Comparison of ENCODE assay signal across 8 mouse cellular contexts in genomic region chr4:41165693-41166475, GRCm38 (mm10). TPM values are rescaled to one million over a fixed set of nuclear protein-coding genes. Genes with fewer than 3 reads are reported as not detected.
DNase-seq lines count a peak whose midpoint lies in the region; TF ChIP-seq lines count a peak whose summit lies in the region.

No protein-coding gene starts in this region.

- H3K27ac ChIP-seq in left cerebral cortex, adult 2 months = 0 out of 2 replicates have a peak overlapping the region, but pooled peaks have one; percentile 10

- intact Hi-C loops in left cerebral cortex, adult 2 months (cut with DNase I) = loop anchor here (1.0 to 2.0 kb wide), 2 partner anchors 37 to 115 kb away; no protein-coding TSS in a partner anchor

- H3K4me3 ChIP-seq in left cerebral cortex, adult 2 months = no peak overlapping the region

- TF ChIP-seq CTCF in left cerebral cortex, adult 2 months (IDR thresholded peaks at IDR 0.05) = peak; percentile 80

- peak; percentile 33 for DNase-seq in T-cell, adult 2 months (ENCODE audit: low spot score)
- peak; percentile 95 to 97 for DNase-seq in cerebellum, postnatal 14 days
- DNase-seq in frontal cortex, postnatal 14 days (ENCODE audit: low spot score in 2 of 2) = peak; percentile 46 to 79
- peak; percentile 78 for DNase-seq in induced T-regulatory cell, adult 2 months (ENCODE audit: low read depth)
- DNase-seq in left cerebral cortex, adult 2 months (ENCODE audit: extremely low spot score in 1 of 2, low spot score in 2 of 2) = peak; percentile 75 to 79
- peak; percentile 33 to 79 for DNase-seq in lung, postnatal 4 days
- peak; percentile 91 for DNase-seq in right cerebral cortex, postnatal 14 days
- peak; percentile 38 to 79 for DNase-seq in urinary bladder, postnatal 4 days (ENCODE audit: low spot score in 2 of 2)

RNA-seq across cellular contexts. Expression of gene Ube2r2, which starts 30.3 kb away (rescaled TPM):
- total RNA-seq in left cerebral cortex, adult 2 months (2021) = 10 to 100 TPM; 78.8 to 80.9 TPM

RNA-seq across cellular contexts. Expression of gene Nol6, which starts 41.6 kb away (rescaled TPM):
- 10 to 100 TPM; 91.4 to 97.4 TPM for total RNA-seq in left cerebral cortex, adult 2 months (2021)

Comparison
In these comparisons a context has a peak if more than half of its experiments do, and no peak if none do; other contexts are left out.
1. DNase-seq: peak in every context shown above with its lines; median percentile 96 in cerebellum, postnatal 14 days; 91 in right cerebral cortex, postnatal 14 days; 78 in induced T-regulatory cell, adult 2 months; 77 in left cerebral cortex, adult 2 months; 62 in frontal cortex, postnatal 14 days; 58 in urinary bladder, postnatal 4 days; 56 in lung, postnatal 4 days; 33 in T-cell, adult 2 months.